Mouse (Mus musculus): ENCODE results near the gene Irf9. TPM values are rescaled to one million over a fixed set of nuclear protein-coding genes. Genes with fewer than 3 reads are reported as not detected.

The Irf9 gene
- polyA plus RNA-seq (2015; fragmentation: Nextera tagmentation; extraction: Ambion mirVana), result 10.7 and 12.4 TPM in 2 replicates

GRCm38 (mm10) chr14:55603271-55603632 is at the start of gene Irf9:
Gene Irf9, plus strand, starts transcription at chr14:55603571.
- peak within 1 kb of the TSS; percentile 89 for H3K27ac ChIP-seq (ENCODE audit: low read length)
- H3K4me3 ChIP-seq (replicated peaks; ENCODE audit: low read length), result peak within 1 kb of the TSS; percentile 47
- H3K36me3 ChIP-seq (ENCODE audit: control insufficient read depth, insufficient read depth, low read length), result peaks cover 11% of the 10 kb centered on the region
- H3K4me2 ChIP-seq (ENCODE audit: low read depth, low read length), result peak within 1 kb of the TSS; percentile 56
- 82% methylated on average over 7 of the region's 7 CpGs for WGBS
- H3K9ac ChIP-seq (ENCODE audit: low read length), result peak within 1 kb of the TSS; percentile 72
- peaks cover 13% of the 10 kb centered on the region; the same call in 1 of the 2 replicates for H3K4me1 ChIP-seq (ENCODE audit: control insufficient read depth, insufficient read depth, low read length)
- no peak for ATAC-seq (ENCODE audit: insufficient read depth, low FRiP score)
- no peaks in the 10 kb centered on the region for H3K27me3 ChIP-seq (ENCODE audit: control insufficient read depth, insufficient read depth, low read length)
- no peaks in the 10 kb centered on the region for H3K9me3 ChIP-seq (replicated peaks; ENCODE audit: control insufficient read depth, low read length)

GRCm38 (mm10) chr14:55554635-55555034 is 48.7 kb upstream of the Irf9 start:
- Histone ChIP-seq H3K27ac (ENCODE audit: low read length) (no peak overlapping the region), H3K36me3 (ENCODE audit: control insufficient read depth, insufficient read depth, low read length) (no peaks in the 10 kb centered on the region), H3K9ac (ENCODE audit: low read length) (no peak overlapping the region), H3K27me3 (ENCODE audit: control insufficient read depth, insufficient read depth, low read length) (no peaks in the 10 kb centered on the region), H3K9me3 (replicated peaks; ENCODE audit: control insufficient read depth, low read length) (no peaks in the 10 kb centered on the region), H3K4me2 (ENCODE audit: low read depth, low read length) (no peak overlapping the region), H3K4me3 (replicated peaks; ENCODE audit: low read length) (no peak overlapping the region), H3K4me1 (ENCODE audit: control insufficient read depth, insufficient read depth, low read length) (peaks cover 6% of the 10 kb centered on the region; the same call in 1 of the 2 replicates)
- no peak for ATAC-seq (ENCODE audit: insufficient read depth, low FRiP score)

- no peak for ATAC-seq (ENCODE audit: insufficient read depth, low FRiP score)
- no peak overlapping the region for H3K27ac ChIP-seq (ENCODE audit: low read length)
- 79% methylated on average over 3 of the region's 3 CpGs for WGBS
- no peak overlapping the region for H3K4me2 ChIP-seq (ENCODE audit: low read depth, low read length)
- H3K36me3 ChIP-seq (ENCODE audit: control insufficient read depth, insufficient read depth, low read length), result no peaks in the 10 kb centered on the region
- no peaks in the 10 kb centered on the region for H3K9me3 ChIP-seq (replicated peaks; ENCODE audit: control insufficient read depth, low read length)
- H3K4me3 ChIP-seq (replicated peaks; ENCODE audit: low read length), result no peak overlapping the region
- H3K27me3 ChIP-seq (ENCODE audit: control insufficient read depth, insufficient read depth, low read length), result no peaks in the 10 kb centered on the region
- peaks cover 6% of the 10 kb centered on the region; the same call in 1 of the 2 replicates for H3K4me1 ChIP-seq (ENCODE audit: control insufficient read depth, insufficient read depth, low read length)
- no peak overlapping the region for H3K9ac ChIP-seq (ENCODE audit: low read length)
These were observed 47.6 kb upstream of the Irf9 start for GRCm38 (mm10) chr14:55555788-55556187.

- H3K27me3 ChIP-seq (ENCODE audit: control insufficient read depth, insufficient read depth, low read length), result no peaks in the 10 kb centered on the region
- no peaks in the 10 kb centered on the region for H3K36me3 ChIP-seq (ENCODE audit: control insufficient read depth, insufficient read depth, low read length)
- H3K9ac ChIP-seq (ENCODE audit: low read length), result no peak overlapping the region
- H3K4me2 ChIP-seq (ENCODE audit: low read depth, low read length), result no peak overlapping the region
- WGBS, result 16% methylated on average over 5 of the region's 5 CpGs
- no peak for ATAC-seq (ENCODE audit: insufficient read depth, low FRiP score)
- no peaks in the 10 kb centered on the region for H3K9me3 ChIP-seq (replicated peaks; ENCODE audit: control insufficient read depth, low read length)
- no peak overlapping the region for H3K4me3 ChIP-seq (replicated peaks; ENCODE audit: low read length)
- peaks cover 16% of the 10 kb centered on the region for H3K4me1 ChIP-seq (ENCODE audit: control insufficient read depth, insufficient read depth, low read length)
- peak overlapping the region; percentile 85 for H3K27ac ChIP-seq (ENCODE audit: low read length)
These were observed 46.4 kb upstream of the Irf9 start for GRCm38 (mm10) chr14:55557003-55557402.

- Histone ChIP-seq H3K4me1 (ENCODE audit: control insufficient read depth, insufficient read depth, low read length) (peaks cover 19% of the 10 kb centered on the region), H3K36me3 (ENCODE audit: control insufficient read depth, insufficient read depth, low read length) (no peaks in the 10 kb centered on the region), H3K4me2 (ENCODE audit: low read depth, low read length) (no peak overlapping the region), H3K4me3 (replicated peaks; ENCODE audit: low read length) (no peak overlapping the region), H3K9me3 (replicated peaks; ENCODE audit: control insufficient read depth, low read length) (no peaks in the 10 kb centered on the region), H3K27ac (ENCODE audit: low read length) (peak overlapping the region; percentile 85), H3K27me3 (ENCODE audit: control insufficient read depth, insufficient read depth, low read length) (no peaks in the 10 kb centered on the region), H3K9ac (ENCODE audit: low read length) (no peak overlapping the region)
- 76% methylated on average over 3 of the region's 3 CpGs for WGBS
- ATAC-seq (ENCODE audit: insufficient read depth, low FRiP score), result no peak
These were observed 45.8 kb upstream of the Irf9 start for GRCm38 (mm10) chr14:55557587-55557986.

- H3K4me2 ChIP-seq (ENCODE audit: low read depth, low read length), result peak overlapping the region; percentile 61
- H3K9me3 ChIP-seq (replicated peaks; ENCODE audit: control insufficient read depth, low read length), result no peaks in the 10 kb centered on the region
- H3K4me3 ChIP-seq (replicated peaks; ENCODE audit: low read length), result peak overlapping the region; percentile 64; the same call in 1 of the 2 replicates
- no peak overlapping the region for H3K27ac ChIP-seq (ENCODE audit: low read length)
- WGBS, result 52% methylated on average over 6 of the region's 6 CpGs
- peaks cover 19% of the 10 kb centered on the region for H3K4me1 ChIP-seq (ENCODE audit: control insufficient read depth, insufficient read depth, low read length)
- H3K36me3 ChIP-seq (ENCODE audit: control insufficient read depth, insufficient read depth, low read length), result no peaks in the 10 kb centered on the region
- no peak for ATAC-seq (ENCODE audit: insufficient read depth, low FRiP score)
- no peak overlapping the region for H3K9ac ChIP-seq (ENCODE audit: low read length)
- H3K27me3 ChIP-seq (ENCODE audit: control insufficient read depth, insufficient read depth, low read length), result no peaks in the 10 kb centered on the region
These were observed 44.5 kb upstream of the Irf9 start for GRCm38 (mm10) chr14:55558740-55559448.

- Histone ChIP-seq H3K4me3 (replicated peaks; ENCODE audit: low read length) (peak within 1 kb of the TSS; percentile 64), H3K36me3 (ENCODE audit: control insufficient read depth, insufficient read depth, low read length) (no peaks in the 10 kb centered on the region), H3K27ac (ENCODE audit: low read length) (peak within 1 kb of the TSS; percentile 97), H3K4me1 (ENCODE audit: control insufficient read depth, insufficient read depth, low read length) (peaks cover 19% of the 10 kb centered on the region), H3K9ac (ENCODE audit: low read length) (peak within 1 kb of the TSS; percentile 80), H3K9me3 (replicated peaks; ENCODE audit: control insufficient read depth, low read length) (no peaks in the 10 kb centered on the region), H3K27me3 (ENCODE audit: control insufficient read depth, insufficient read depth, low read length) (no peaks in the 10 kb centered on the region), H3K4me2 (ENCODE audit: low read depth, low read length) (peak within 1 kb of the TSS; percentile 86)
- ATAC-seq (ENCODE audit: insufficient read depth, low FRiP score), result peak; percentile 82
- WGBS, result under 1% methylated on average over 27 of the region's 27 CpGs
These were observed 43.6 kb upstream of the Irf9 start, which contains the start of gene Dcaf11 for GRCm38 (mm10) chr14:55559799-55560201. Gene Dcaf11, plus strand, starts transcription at chr14:55560006.

GRCm38 (mm10) chr14:55560202-55561073 is 42.9 kb upstream of the Irf9 start, which contains the start of gene A730061H03Rik:
Gene A730061H03Rik, minus strand, starts transcription at chr14:55560406.
- Histone ChIP-seq H3K4me3 (replicated peaks; ENCODE audit: low read length) (peak within 1 kb of the TSS; percentile 64), H3K27me3 (ENCODE audit: control insufficient read depth, insufficient read depth, low read length) (no peaks in the 10 kb centered on the region), H3K9me3 (replicated peaks; ENCODE audit: control insufficient read depth, low read length) (no peaks in the 10 kb centered on the region), H3K9ac (ENCODE audit: low read length) (peak within 1 kb of the TSS; percentile 80), H3K36me3 (ENCODE audit: control insufficient read depth, insufficient read depth, low read length) (peaks cover 3% of the 10 kb centered on the region; the same call in 1 of the 2 replicates), H3K27ac (ENCODE audit: low read length) (peak within 1 kb of the TSS; percentile 97), H3K4me1 (ENCODE audit: control insufficient read depth, insufficient read depth, low read length) (peaks cover 19% of the 10 kb centered on the region), H3K4me2 (ENCODE audit: low read depth, low read length) (peak within 1 kb of the TSS; percentile 86)
- WGBS, result under 1% methylated on average over 51 of the region's 51 CpGs
- ATAC-seq (ENCODE audit: insufficient read depth, low FRiP score), result peak; percentile 95

- no peak overlapping the region for H3K27ac ChIP-seq (ENCODE audit: low read length)
- ATAC-seq (ENCODE audit: insufficient read depth, low FRiP score), result no peak
These were observed 41.5 kb upstream of the Irf9 start for GRCm38 (mm10) chr14:55561860-55562259.

More at GRCm38 (mm10) chr14:55561860-55562259, 41.5 kb upstream of the Irf9 start:
- Histone ChIP-seq H3K4me2 (ENCODE audit: low read depth, low read length) (0 out of 2 replicates have a peak overlapping the region, but pooled peaks have one; percentile 86), H3K27me3 (ENCODE audit: control insufficient read depth, insufficient read depth, low read length) (no peaks in the 10 kb centered on the region), H3K9ac (ENCODE audit: low read length) (peak overlapping the region; percentile 40), H3K4me3 (replicated peaks; ENCODE audit: low read length) (no peak overlapping the region), H3K9me3 (replicated peaks; ENCODE audit: control insufficient read depth, low read length) (no peaks in the 10 kb centered on the region), H3K36me3 (ENCODE audit: control insufficient read depth, insufficient read depth, low read length) (peaks cover 13% of the 10 kb centered on the region), H3K4me1 (ENCODE audit: control insufficient read depth, insufficient read depth, low read length) (peaks cover 15% of the 10 kb centered on the region)
- WGBS, result 83% methylated on average over 10 of the region's 10 CpGs

All from stomach, embryonic 16.5 days (tissue).